Mouse (Mus musculus): ENCODE measurements around the gene Gdpd3.
A peak's percentile ranks its signal among the peaks of the same experiment; 100 is the strongest.

Gdpd3 gene

GRCm38 (mm10) chr7:126807405-126807804, 41.3 kb downstream of the Gdpd3 start:
- no peak for DNase-seq (ENCODE audit: low spot score)

DNA sequence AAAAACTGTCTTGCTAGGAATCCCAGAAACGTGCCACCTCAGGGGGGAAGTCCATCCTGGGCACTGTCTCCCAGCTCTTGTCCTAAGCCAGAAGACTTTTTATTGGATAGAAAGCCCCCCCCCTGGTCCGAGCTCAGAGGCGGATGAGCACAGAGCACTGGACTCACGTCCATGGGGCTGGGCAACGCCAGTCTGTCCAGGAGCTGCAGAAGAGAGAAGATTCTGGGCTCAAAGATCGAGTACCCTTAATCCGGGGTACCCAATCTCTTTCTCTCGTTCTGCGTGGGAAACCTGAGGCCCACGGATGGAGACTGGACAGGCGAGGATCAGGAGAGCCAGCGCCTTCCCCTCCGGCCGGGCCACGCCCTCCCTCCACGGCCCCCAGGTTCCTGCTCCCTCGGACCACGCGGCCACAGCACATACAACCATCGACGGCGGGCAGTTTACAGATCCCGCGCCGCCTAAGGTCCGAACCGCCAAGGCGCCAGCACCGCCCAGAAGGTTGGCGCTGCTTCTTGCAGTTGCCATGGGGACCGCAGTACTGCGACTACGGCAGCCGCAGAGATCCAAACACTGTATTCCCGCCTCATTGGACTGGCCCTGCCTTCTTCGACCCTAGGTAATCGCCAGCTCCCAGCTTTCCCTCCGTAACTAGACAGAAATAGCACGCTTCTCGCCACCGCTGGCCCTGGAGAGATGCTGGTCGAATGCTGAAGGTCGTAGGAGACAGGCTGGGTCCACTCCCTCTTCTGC, 42.7 kb downstream of the Gdpd3 start:
- peak; percentile 87 for DNase-seq (ENCODE audit: low spot score)

GRCm38 (mm10) chr7:126809723-126810369, 43.7 kb downstream of the Gdpd3 start:
- DNase-seq (ENCODE audit: low spot score) = no peak

GRCm38 (mm10) chr7:126815726-126816222, 49.6 kb downstream of the Gdpd3 start:
- no peak for DNase-seq (ENCODE audit: low spot score)

- no peak for DNase-seq (ENCODE audit: low spot score)
These were observed 50.4 kb downstream of the Gdpd3 start for GRCm38 (mm10) chr7:126816494-126816893.

- no peak for DNase-seq (ENCODE audit: low spot score)
These were observed 51.5 kb downstream of the Gdpd3 start for GRCm38 (mm10) chr7:126817595-126817994.

- DNase-seq (ENCODE audit: low spot score) = no peak
These were observed 52.7 kb downstream of the Gdpd3 start for GRCm38 (mm10) chr7:126818818-126819217.

DNA sequence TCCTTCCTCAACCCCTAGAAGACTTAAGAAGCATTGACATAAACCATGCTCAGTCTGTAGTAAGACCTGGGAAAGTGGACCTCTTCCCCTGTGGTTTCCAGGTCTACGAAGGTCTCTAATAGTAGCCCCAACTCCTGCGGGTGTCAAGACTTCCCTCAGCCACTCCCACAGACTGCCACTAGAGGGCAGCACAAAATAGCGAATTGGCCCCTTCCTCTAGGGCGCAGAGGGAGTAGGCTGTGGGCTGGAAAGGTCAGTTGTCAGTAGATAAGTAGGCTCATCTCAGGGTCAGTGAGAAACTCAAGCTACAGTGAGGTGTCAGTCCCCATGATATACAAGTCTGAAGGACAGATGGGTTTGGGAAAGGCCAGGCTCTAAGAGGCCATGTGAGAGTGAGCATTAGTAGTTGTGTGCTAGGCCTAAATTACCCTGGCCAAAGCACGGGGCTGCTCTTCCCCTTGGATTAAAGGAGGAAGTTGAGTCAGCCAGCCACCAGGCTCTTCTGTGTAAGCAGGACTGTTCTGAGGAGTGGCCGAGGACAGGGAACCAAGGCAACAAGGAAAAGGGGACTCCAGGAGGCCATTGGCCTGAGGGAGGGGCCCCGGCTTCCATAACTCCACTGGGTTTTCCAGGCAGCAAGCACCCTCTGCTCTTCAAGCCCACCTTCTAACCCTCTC, 55.8 kb downstream of the Gdpd3 start:
- peak; percentile 78 for DNase-seq (ENCODE audit: low spot score)

GRCm38 (mm10) chr7:126822741-126823140, 56.6 kb downstream of the Gdpd3 start:
- DNase-seq (ENCODE audit: low spot score) = no peak

DNA sequence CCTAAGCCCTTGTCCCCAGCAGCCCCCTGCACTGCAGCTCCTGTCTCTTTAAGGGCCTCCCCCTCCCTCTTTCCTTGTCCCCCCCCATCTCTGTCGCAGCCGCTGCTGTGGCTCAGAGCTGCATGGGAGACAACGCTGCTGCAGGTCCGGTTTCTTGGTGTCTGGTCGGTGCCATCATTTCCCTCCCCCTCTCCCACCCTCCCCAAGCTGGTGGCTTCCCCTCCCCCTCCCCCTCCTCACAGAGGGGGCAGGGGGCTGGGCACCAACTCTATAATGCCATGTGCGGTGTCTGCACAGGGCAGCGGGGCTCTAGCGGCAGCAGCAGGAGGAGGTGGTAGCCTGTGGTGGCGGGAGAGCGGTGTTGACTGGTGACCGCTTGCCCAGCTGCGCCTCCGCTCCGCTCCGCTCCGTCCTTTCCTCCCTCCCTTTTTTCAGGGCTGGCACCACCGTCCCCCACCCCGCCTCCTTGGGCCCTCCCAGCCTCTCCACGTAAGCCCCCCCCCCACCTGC, 57.1 kb downstream of the Gdpd3 start:
- DNase-seq (ENCODE audit: low spot score) = no peak

- no peak for DNase-seq (ENCODE audit: low spot score)
These were observed 57.8 kb downstream of the Gdpd3 start for GRCm38 (mm10) chr7:126823940-126824339.
